Comparison of ENCODE assay signal across 8 mouse cellular contexts in genomic region chr16:31932840-31933697, GRCm38 (mm10). TPM values are rescaled to one million over a fixed set of nuclear protein-coding genes. Genes with fewer than 3 reads are reported as not detected.
DNase-seq lines count a peak whose midpoint lies in the region; ATAC-seq lines count a peak whose summit lies in the region.

No protein-coding gene starts in this region.

- peak overlapping the region; percentile 56 for H3K9ac ChIP-seq in intestine, embryonic 15.5 days

- peak; percentile 86 for ATAC-seq in intestine, embryonic 15.5 days

- peaks cover 22% of the 10 kb centered on the region for H3K4me1 ChIP-seq in intestine, embryonic 15.5 days (replicated peaks)

- under 1% methylated on average over 50 of the region's 50 CpGs for WGBS in intestine, embryonic 15.5 days

- peak; percentile 89 for DNase-seq in adrenal gland, adult 2 months
- peak; percentile 96 for DNase-seq in embryo, embryonic 10.5 days (ENCODE audit: low spot score)
- DNase-seq in gastrocnemius, postnatal 36 days: peak; percentile 79 to 83
- DNase-seq in left cerebral cortex, postnatal 25 days (ENCODE audit: low spot score in 2 of 2): peak; percentile 90 to 95
- DNase-seq in mesoderm, embryonic 11.5 days (ENCODE audit: low read depth, low spot score): peak; percentile 96
- peak; percentile 92 for DNase-seq in right cerebral cortex, postnatal 25 days
- DNase-seq in urinary bladder, postnatal 36 days (ENCODE audit: low spot score in 2 of 2): peak; percentile 72 to 84

- H3K9me3 ChIP-seq in intestine, embryonic 15.5 days: no peaks in the 10 kb centered on the region

- H3K4me3 ChIP-seq in intestine, embryonic 15.5 days (replicated peaks): peak overlapping the region; percentile 55

- peak overlapping the region; percentile 99 for H3K4me2 ChIP-seq in intestine, embryonic 15.5 days (replicated peaks)

- intact Hi-C loops in gastrocnemius, postnatal 36 days (cut with DNase I): no loop called here
- intact Hi-C loops in left cerebral cortex, postnatal 25 days (cut with DNase I): loop anchor here (5.0 kb wide), 1 partner anchor 181 kb away; no protein-coding TSS in a partner anchor

- H3K27me3 ChIP-seq in intestine, embryonic 15.5 days (replicated peaks): peaks cover 31% of the 10 kb centered on the region

- no peaks in the 10 kb centered on the region for H3K36me3 ChIP-seq in intestine, embryonic 15.5 days

- peak overlapping the region; percentile 27; the same call in 1 of the 2 replicates for H3K27ac ChIP-seq in intestine, embryonic 15.5 days

RNA-seq across cellular contexts. Expression of gene Pigz, which starts 0.6 kb away (rescaled TPM):
- total RNA-seq in adrenal gland, adult 2 months (2021): 1 to 10 TPM in 1 of 2 experiments, under 1 TPM in 1; 0.35 to 1.3 TPM
- polyA plus RNA-seq in adrenal gland, adult 2 months (2012; rRNA removed): 0.71 and 1.3 TPM in 2 replicates
- total RNA-seq in gastrocnemius, postnatal 36 days (2021): under 1 TPM; 0.37 to 0.94 TPM
- polyA plus RNA-seq in intestine, embryonic 15.5 days (2015; fragmentation: Nextera tagmentation; extraction: Ambion mirVana): 0.48 and 1.2 TPM in 2 replicates
- 10 to 100 TPM; 23.3 to 25.1 TPM for total RNA-seq in left cerebral cortex, postnatal 25 days (2021)

RNA-seq across cellular contexts. Expression of gene 0610012G03Rik, which starts 15.2 kb away (rescaled TPM):
- total RNA-seq in adrenal gland, adult 2 months (2021): 10 to 100 TPM; 40.5 to 47.4 TPM
- polyA plus RNA-seq in adrenal gland, adult 2 months (2012; rRNA removed): 143 and 164 TPM in 2 replicates
- total RNA-seq in gastrocnemius, postnatal 36 days (2021): 10 to 100 TPM; 50.3 to 55.0 TPM
- polyA plus RNA-seq in intestine, embryonic 15.5 days (2015; fragmentation: Nextera tagmentation; extraction: Ambion mirVana): 108 and 120 TPM in 2 replicates
- 10 to 100 TPM; 45.3 to 47.3 TPM for total RNA-seq in left cerebral cortex, postnatal 25 days (2021)

RNA-seq across cellular contexts. Expression of gene Ncbp2, which starts 15.2 kb away (rescaled TPM):
- 10 to 100 TPM; 45.1 to 54.0 TPM for total RNA-seq in adrenal gland, adult 2 months (2021)
- polyA plus RNA-seq in adrenal gland, adult 2 months (2012; rRNA removed): 2.3 and 6.0 TPM in 2 replicates
- 10 to 100 TPM; 11.3 to 11.9 TPM for total RNA-seq in gastrocnemius, postnatal 36 days (2021)
- polyA plus RNA-seq in intestine, embryonic 15.5 days (2015; fragmentation: Nextera tagmentation; extraction: Ambion mirVana): 80.9 and 85.8 TPM in 2 replicates
- total RNA-seq in left cerebral cortex, postnatal 25 days (2021): 10 to 100 TPM; 50.9 to 53.8 TPM

RNA-seq across cellular contexts. Expression of gene Meltf, which starts 54.5 kb away (rescaled TPM):
- not detected for total RNA-seq in adrenal gland, adult 2 months (2021)
- polyA plus RNA-seq in adrenal gland, adult 2 months (2012; rRNA removed): 0.02 and 0.04 TPM in 2 replicates
- total RNA-seq in gastrocnemius, postnatal 36 days (2021): not detected
- polyA plus RNA-seq in intestine, embryonic 15.5 days (2015; fragmentation: Nextera tagmentation; extraction: Ambion mirVana): 33.6 and 51.6 TPM in 2 replicates
- total RNA-seq in left cerebral cortex, postnatal 25 days (2021): under 1 TPM; 0.30 to 0.55 TPM

Comparison
In these comparisons a context has a peak if more than half of its experiments do, and no peak if none do; other contexts are left out.
1. Peak in every context shown above with its lines: DNase-seq, ATAC-seq, H3K4me3 ChIP-seq and H3K27ac ChIP-seq.
2. RNA of gene Pigz, which starts 0.6 kb away (total RNA-seq): 23.3 to 25.1 TPM in left cerebral cortex, postnatal 25 days; 0.35 to 1.3 TPM in adrenal gland, adult 2 months and 0.37 to 0.94 TPM in gastrocnemius, postnatal 36 days; every median in the first group is over 10 times any median in the second.